Mouse (Mus musculus) embryonic fibroblast, embryonic 13.5 days (primary cell): ENCODE results near the gene Slc39a7.

Experiments used
- CTCF ChIP-seq: IDR thresholded peaks from 2 replicates; pipeline ENCODE4 v1.5.1; 2011; ENCODE audit warnings: mild to moderate bottlenecking, control low read depth, low read length, moderate library complexity, borderline replicate concordance; ENCODE audit not compliant: insufficient read depth
- POLR2A ChIP-seq: IDR thresholded peaks from 2 replicates; pipeline ENCODE4 v1.6.1; 2011; ENCODE audit warnings: low read depth, mild to moderate bottlenecking, control low read depth, low read length, moderate library complexity

DNA sequence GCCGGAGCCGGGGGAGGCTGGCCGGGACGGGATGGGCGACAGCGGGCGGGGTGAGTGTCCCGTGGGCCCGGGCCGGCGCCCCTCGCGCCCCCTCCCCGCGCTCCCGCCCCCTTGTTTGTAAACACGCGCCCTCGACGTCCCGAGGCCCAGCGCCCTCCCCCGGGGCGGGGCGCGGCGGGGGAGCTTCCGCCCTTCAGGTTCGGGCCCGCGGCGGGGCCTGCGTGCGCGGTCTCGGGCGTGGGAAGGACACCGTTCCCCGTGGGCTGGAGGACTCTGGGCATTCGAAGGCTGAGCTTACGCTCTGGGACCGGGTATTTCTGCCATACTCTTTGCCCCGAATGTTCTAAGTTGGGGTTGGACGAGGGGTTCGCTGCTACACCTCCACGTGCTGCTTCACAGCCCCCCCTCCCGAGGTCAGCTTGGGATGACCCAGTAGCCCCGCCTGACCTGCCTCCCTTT is 721 bp upstream of the Slc39a7 start:
- TF ChIP-seq CTCF (no peak), POLR2A (peak; percentile 70)
